Mouse (Mus musculus): Measurements from ENCODE around the gene Abhd12b.

DNA sequence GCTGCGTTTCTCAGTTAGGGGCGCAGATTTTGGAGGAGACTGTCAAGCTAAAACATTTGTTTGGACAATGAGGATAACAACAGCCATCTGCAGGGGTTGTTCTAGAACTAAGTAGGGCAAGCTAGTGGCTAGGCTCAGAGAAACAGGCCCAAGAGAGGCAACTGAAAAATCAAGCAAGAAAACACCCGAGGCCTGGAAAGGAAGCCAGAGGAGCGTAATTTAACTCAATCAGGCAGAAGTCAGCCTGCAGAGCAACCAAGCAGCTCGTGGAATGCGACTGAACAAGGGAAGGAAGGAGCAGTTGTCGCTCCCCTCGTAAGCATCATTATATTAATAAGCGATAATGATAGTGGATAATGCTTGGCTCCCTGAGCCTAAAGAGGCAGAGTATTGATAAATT lies 47.4 kb upstream of the Abhd12b start:
- TF ChIP-seq CTCF (conservative IDR thresholded peaks at IDR 0.05; ENCODE audit: low read length) (no peak), POU5F1 (IDR thresholded peaks at IDR 0.05; ENCODE audit: borderline replicate concordance, low read length) (no peak), NANOG (IDR thresholded peaks at IDR 0.05; ENCODE audit: borderline replicate concordance, low read length) (no peak)
